In the genomic region with DNA sequence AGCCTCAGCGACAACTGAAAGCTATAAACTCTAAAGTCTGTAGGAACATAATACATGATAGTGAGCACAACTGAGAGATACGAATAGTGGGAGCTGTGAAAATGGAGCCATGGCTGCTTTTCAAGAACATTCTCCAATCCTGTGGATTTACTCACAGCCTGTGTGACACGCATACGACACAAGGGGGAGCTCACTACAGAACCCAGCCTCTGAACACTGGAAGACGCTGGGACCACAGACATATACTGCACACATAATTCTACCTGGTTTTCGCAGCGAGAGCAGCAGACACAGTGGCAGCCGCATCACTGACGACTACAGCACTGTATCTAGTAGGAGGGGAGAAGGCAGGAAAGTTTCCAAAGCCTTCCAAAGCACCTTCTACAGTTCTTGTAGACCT, we compare ENCODE assay signal across 8 mouse cellular contexts.
DNase-seq lines count a peak whose midpoint lies in the region; ATAC-seq lines count a peak whose summit lies in the region.

No protein-coding gene starts in this region.

- no peak overlapping the region for H3K27ac ChIP-seq in embryonic facial prominence, embryonic 14.5 days (replicated peaks; ENCODE audit: low read depth, low read length)
- H3K27ac ChIP-seq in heart, embryonic 15.5 days, result no peak overlapping the region
- H3K27ac ChIP-seq in liver, embryonic 13.5 days, result no peak overlapping the region

- DNase-seq in CD4-positive, CD25-positive, alpha-beta regulatory T cell, adult 2 months (ENCODE audit: low read depth, low spot score), result peak; percentile 78
- peak; percentile 55 to 62 for DNase-seq in adrenal gland, postnatal 36 days
- peak; percentile 77 for DNase-seq in embryonic facial prominence, embryonic 14.5 days (ENCODE audit: low spot score)
- DNase-seq in kidney, postnatal 25 days, result peak; percentile 67 to 69
- DNase-seq in liver, embryonic 13.5 days, result peak; percentile 20
- DNase-seq in natural killer cell, adult 2 months (ENCODE audit: low spot score in 2 of 2), result peak; percentile 39 to 42
- peak; percentile 72 for DNase-seq in telencephalon, adult 2 months (ENCODE audit: low read depth, low spot score)

- peak; percentile 87 for ATAC-seq in embryonic facial prominence, embryonic 14.5 days (ENCODE audit: low read depth)
- 0 out of 2 replicates have a peak, but pooled peaks have one; percentile 47 for ATAC-seq in heart, embryonic 15.5 days (replicated peaks; ENCODE audit: insufficient number of reproducible peaks, insufficient read depth, low FRiP score, low read depth)
- ATAC-seq in liver, embryonic 13.5 days (ENCODE audit: low read depth), result peak; percentile 56

- peak overlapping the region; percentile 43 for H3K4me2 ChIP-seq in embryonic facial prominence, embryonic 14.5 days (ENCODE audit: low read depth, low read length)
- peak overlapping the region; percentile 36; the same call in 1 of the 2 replicates for H3K4me2 ChIP-seq in heart, embryonic 15.5 days
- H3K4me2 ChIP-seq in liver, embryonic 13.5 days, result peak overlapping the region; percentile 45

- 0 out of 2 replicates have a peak overlapping the region, but pooled peaks have one; percentile 20 for H3K4me3 ChIP-seq in embryonic facial prominence, embryonic 14.5 days (ENCODE audit: low read depth, low read length)
- H3K4me3 ChIP-seq in heart, embryonic 15.5 days, result peak overlapping the region; percentile 34
- H3K4me3 ChIP-seq in liver, embryonic 13.5 days (replicated peaks), result peak overlapping the region; percentile 31

- no peaks in the 10 kb centered on the region for H3K9me3 ChIP-seq in embryonic facial prominence, embryonic 14.5 days (ENCODE audit: control insufficient read depth, low read length)
- H3K9me3 ChIP-seq in heart, embryonic 15.5 days (replicated peaks), result no peaks in the 10 kb centered on the region
- no peaks in the 10 kb centered on the region for H3K9me3 ChIP-seq in liver, embryonic 13.5 days (replicated peaks)

- no peaks in the 10 kb centered on the region for H3K36me3 ChIP-seq in embryonic facial prominence, embryonic 14.5 days (ENCODE audit: control insufficient read depth, insufficient read depth, low read length)
- H3K36me3 ChIP-seq in heart, embryonic 15.5 days, result peaks cover 5% of the 10 kb centered on the region
- no peaks in the 10 kb centered on the region for H3K36me3 ChIP-seq in liver, embryonic 13.5 days

- H3K27me3 ChIP-seq in embryonic facial prominence, embryonic 14.5 days (replicated peaks; ENCODE audit: control insufficient read depth, insufficient read depth, low read length), result no peaks in the 10 kb centered on the region; the same call in 1 of the 2 replicates
- H3K27me3 ChIP-seq in heart, embryonic 15.5 days, result no peaks in the 10 kb centered on the region
- no peaks in the 10 kb centered on the region for H3K27me3 ChIP-seq in liver, embryonic 13.5 days

- H3K4me1 ChIP-seq in embryonic facial prominence, embryonic 14.5 days (ENCODE audit: control insufficient read depth, insufficient read depth, low read length), result no peaks in the 10 kb centered on the region
- peaks cover 23% of the 10 kb centered on the region for H3K4me1 ChIP-seq in heart, embryonic 15.5 days (replicated peaks)
- H3K4me1 ChIP-seq in liver, embryonic 13.5 days (replicated peaks), result peaks cover 27% of the 10 kb centered on the region

- 39% methylated on average over 9 of the region's 9 CpGs for WGBS in embryonic facial prominence, embryonic 14.5 days
- WGBS in heart, embryonic 15.5 days, result 38% methylated on average over 9 of the region's 9 CpGs
- 42% methylated on average over 9 of the region's 9 CpGs for WGBS in liver, embryonic 13.5 days (ENCODE audit: insufficient replicate concordance)

- H3K9ac ChIP-seq in embryonic facial prominence, embryonic 14.5 days (ENCODE audit: low read depth, low read length), result no peak overlapping the region
- no peak overlapping the region for H3K9ac ChIP-seq in heart, embryonic 15.5 days
- no peak overlapping the region; the same call in 1 of the 2 replicates for H3K9ac ChIP-seq in liver, embryonic 13.5 days

Comparison
In these comparisons a context has a peak if more than half of its experiments do, and no peak if none do; other contexts are left out.
1. DNase-seq: peak in every context shown above with its lines; median percentile 78 in CD4-positive, CD25-positive, alpha-beta regulatory T cell, adult 2 months; 77 in embryonic facial prominence, embryonic 14.5 days; 72 in telencephalon, adult 2 months; 68 in kidney, postnatal 25 days; 58 in adrenal gland, postnatal 36 days; 40 in natural killer cell, adult 2 months; 20 in liver, embryonic 13.5 days.